Mouse (Mus musculus) forebrain, embryonic 10.5 days (tissue): Measurements from ENCODE around the gene Uimc1. TPM values are rescaled to one million over a fixed set of nuclear protein-coding genes. Genes with fewer than 3 reads are reported as not detected.
A peak's percentile ranks its signal among the peaks of the same experiment; 100 is the strongest.

Experiments used
- DNase-seq: peaks from one replicate; pipeline ENCODE4 v3.0.0-alpha.2; 2017; ENCODE audit warnings: low spot score; ENCODE audit errors: extremely low spot score
- H3K27ac ChIP-seq: fragments of 300-500 bp; sonication (generic); 2 replicates; pipeline ENCODE4 v1.5.1; 2016; ENCODE audit warnings: mild to moderate bottlenecking
- H3K27me3 ChIP-seq: fragments of 300-500 bp; sonication (generic); 2 replicates; pipeline ENCODE4 v1.6.1; 2016; ENCODE audit warnings: mild to moderate bottlenecking; ENCODE audit not compliant: poor library complexity, severe bottlenecking
- H3K36me3 ChIP-seq: fragments of 300-500 bp; sonication (generic); replicated peaks from 2 replicates; pipeline ENCODE4 v1.6.1; 2016; ENCODE audit warnings: mild to moderate bottlenecking, moderate library complexity
- H3K4me1 ChIP-seq: fragments of 300-500 bp; sonication (generic); 2 replicates; pipeline ENCODE4 v1.6.1; 2016
- H3K4me3 ChIP-seq: fragments of 300-500 bp; sonication (generic); 2 replicates; pipeline ENCODE4 v1.5.1; 2016; ENCODE audit warnings: mild to moderate bottlenecking, moderate library complexity
- H3K9me3 ChIP-seq: fragments of 300-500 bp; sonication (generic); 2 replicates; pipeline ENCODE4 v1.6.1; 2016; ENCODE audit warnings: mild to moderate bottlenecking, moderate library complexity
- WGBS: fragments of 180-500 bp; shearing (Covaris S2); methylation state at CpG from one replicate; pipeline ENCODE4 v1.1.7; 2016; 5-methylcytosine and 5-hydroxymethylcytosine counted together
- polyA plus RNA-seq: library from polyadenylated mRNA; unstranded; fragments of >200 nt; fragmentation: Nextera tagmentation; extraction: Ambion mirVana; gene quantifications from 2 replicates; pipeline ENCODE4 v1.2.1, GENCODE M21; 2016

Gene Uimc1
- polyA plus RNA-seq = 23.4 and 23.5 TPM in 2 replicates

GRCm38 (mm10) chr13:55099726-55100478 is at the start of gene Uimc1:
TSS of gene Uimc1 (minus strand) at chr13:55100300.
- WGBS = under 1% methylated on average over 81 of the region's 81 CpGs
- H3K4me1 ChIP-seq = peaks cover 24% of the 10 kb centered on the region
- peak within 1 kb of the TSS; percentile 95 for H3K27ac ChIP-seq
- peak; percentile 89 for DNase-seq
- no peaks in the 10 kb centered on the region for H3K36me3 ChIP-seq
- no peaks in the 10 kb centered on the region for H3K9me3 ChIP-seq
- no peaks in the 10 kb centered on the region for H3K27me3 ChIP-seq
- H3K4me3 ChIP-seq = peak within 1 kb of the TSS; percentile 89

- Histone ChIP-seq H3K4me3 (no peak overlapping the region), H3K36me3 (no peaks in the 10 kb centered on the region), H3K27ac (no peak overlapping the region), H3K9me3 (no peaks in the 10 kb centered on the region), H3K27me3 (no peaks in the 10 kb centered on the region), H3K4me1 (peaks cover 5% of the 10 kb centered on the region; the same call in 1 of the 2 replicates)
- DNase-seq = no peak
- WGBS = 80% methylated on average over 2 of the region's 2 CpGs
Observed at GRCm38 (mm10) chr13:55140271-55140670, 40.2 kb upstream of the Uimc1 start.

GRCm38 (mm10) chr13:55135382-55135781 is 35.3 kb upstream of the Uimc1 start:
- Histone ChIP-seq H3K4me1 (peaks cover 5% of the 10 kb centered on the region; the same call in 1 of the 2 replicates), H3K36me3 (peaks cover 39% of the 10 kb centered on the region), H3K27ac (no peak overlapping the region), H3K4me3 (no peak overlapping the region), H3K9me3 (no peaks in the 10 kb centered on the region), H3K27me3 (no peaks in the 10 kb centered on the region)
- no peak for DNase-seq
- 11% methylated on average over 5 of the region's 5 CpGs for WGBS

- peaks cover 53% of the 10 kb centered on the region for H3K36me3 ChIP-seq
- H3K9me3 ChIP-seq = no peaks in the 10 kb centered on the region
- DNase-seq = no peak
- H3K27ac ChIP-seq = no peak within 1 kb of the TSS
- no peaks in the 10 kb centered on the region for H3K27me3 ChIP-seq
- WGBS = 97% methylated on average over 2 of the region's 2 CpGs
- H3K4me1 ChIP-seq = peaks cover 5% of the 10 kb centered on the region; the same call in 1 of the 2 replicates
- no peak within 1 kb of the TSS for H3K4me3 ChIP-seq
Observed at GRCm38 (mm10) chr13:55133448-55133847, 33.3 kb upstream of the Uimc1 start, which contains the start of gene Gm17617. TSS of gene Gm17617 (minus strand) at chr13:55133548.

- H3K27me3 ChIP-seq = no peaks in the 10 kb centered on the region
- no peaks in the 10 kb centered on the region for H3K4me1 ChIP-seq
- WGBS = 97% methylated on average over 6 of the region's 6 CpGs
- no peak overlapping the region for H3K27ac ChIP-seq
- DNase-seq = no peak
- no peak overlapping the region for H3K4me3 ChIP-seq
- peaks cover 75% of the 10 kb centered on the region for H3K36me3 ChIP-seq
- H3K9me3 ChIP-seq = no peaks in the 10 kb centered on the region
Observed at GRCm38 (mm10) chr13:55124903-55125302, 24.8 kb upstream of the Uimc1 start.

GRCm38 (mm10) chr13:55114375-55114774 is 14.3 kb upstream of the Uimc1 start:
- no peaks in the 10 kb centered on the region for H3K9me3 ChIP-seq
- no peaks in the 10 kb centered on the region for H3K27me3 ChIP-seq
- no peaks in the 10 kb centered on the region for H3K4me1 ChIP-seq
- no peak overlapping the region for H3K4me3 ChIP-seq
- peaks cover 77% of the 10 kb centered on the region for H3K36me3 ChIP-seq
- 90% methylated on average over 6 of the region's 6 CpGs for WGBS
- no peak for DNase-seq
- no peak overlapping the region for H3K27ac ChIP-seq

GRCm38 (mm10) chr13:55107694-55108093 is 7.6 kb upstream of the Uimc1 start:
- Histone ChIP-seq H3K9me3 (no peaks in the 10 kb centered on the region), H3K4me1 (peaks cover 18% of the 10 kb centered on the region), H3K27ac (no peak overlapping the region), H3K4me3 (no peak overlapping the region), H3K36me3 (peaks cover 33% of the 10 kb centered on the region), H3K27me3 (no peaks in the 10 kb centered on the region)
- 95% methylated on average over 8 of the region's 8 CpGs for WGBS
- DNase-seq = no peak

GRCm38 (mm10) chr13:55107116-55107515 is 7.0 kb upstream of the Uimc1 start:
- Histone ChIP-seq H3K4me1 (peaks cover 18% of the 10 kb centered on the region), H3K27me3 (no peaks in the 10 kb centered on the region), H3K9me3 (no peaks in the 10 kb centered on the region), H3K4me3 (no peak overlapping the region), H3K36me3 (peaks cover 28% of the 10 kb centered on the region), H3K27ac (no peak overlapping the region)
- 94% methylated on average over 4 of the region's 4 CpGs for WGBS
- no peak for DNase-seq

- H3K4me1 ChIP-seq = peaks cover 18% of the 10 kb centered on the region
- H3K9me3 ChIP-seq = no peaks in the 10 kb centered on the region
- WGBS = 26% methylated on average over 8 of the region's 8 CpGs
- peak overlapping the region; percentile 87 for H3K4me3 ChIP-seq
- peaks cover 28% of the 10 kb centered on the region for H3K36me3 ChIP-seq
- DNase-seq = no peak
- peak overlapping the region; percentile 93 for H3K27ac ChIP-seq
- H3K27me3 ChIP-seq = no peaks in the 10 kb centered on the region
Observed at GRCm38 (mm10) chr13:55105953-55106691, 6.0 kb upstream of the Uimc1 start.

- H3K27ac ChIP-seq = peak within 1 kb of the TSS; percentile 93
- under 1% methylated on average over 66 of the region's 66 CpGs for WGBS
- no peaks in the 10 kb centered on the region for H3K27me3 ChIP-seq
- H3K9me3 ChIP-seq = no peaks in the 10 kb centered on the region
- H3K4me3 ChIP-seq = peak within 1 kb of the TSS; percentile 87
- peaks cover 20% of the 10 kb centered on the region for H3K4me1 ChIP-seq
- peaks cover 25% of the 10 kb centered on the region for H3K36me3 ChIP-seq
- DNase-seq = peak; percentile 97
Observed at GRCm38 (mm10) chr13:55105045-55105952, 5.2 kb upstream of the Uimc1 start, which contains the start of gene Zfp346. TSS of gene Zfp346 (plus strand) at chr13:55105311.

GRCm38 (mm10) chr13:55103351-55103750 is 3.3 kb upstream of the Uimc1 start:
- H3K36me3 ChIP-seq = peaks cover 10% of the 10 kb centered on the region
- no peaks in the 10 kb centered on the region for H3K9me3 ChIP-seq
- 80% methylated on average over 2 of the region's 2 CpGs for WGBS
- no peak for DNase-seq
- H3K27ac ChIP-seq = no peak overlapping the region
- no peak overlapping the region for H3K4me3 ChIP-seq
- peaks cover 37% of the 10 kb centered on the region for H3K4me1 ChIP-seq
- H3K27me3 ChIP-seq = no peaks in the 10 kb centered on the region

- Histone ChIP-seq H3K9me3 (no peaks in the 10 kb centered on the region), H3K4me1 (peaks cover 37% of the 10 kb centered on the region), H3K36me3 (peaks cover under 1% of the 10 kb centered on the region), H3K27ac (no peak overlapping the region), H3K4me3 (no peak overlapping the region), H3K27me3 (no peaks in the 10 kb centered on the region)
- no peak for DNase-seq
- 96% methylated on average over 3 of the region's 3 CpGs for WGBS
Observed at GRCm38 (mm10) chr13:55102366-55102765, 2.3 kb upstream of the Uimc1 start.
